Mouse (Mus musculus): ENCODE measurements around the gene Homez. TPM values are rescaled to one million over a fixed set of nuclear protein-coding genes. Genes with fewer than 3 reads are reported as not detected.

The Homez gene
- polyA plus RNA-seq, 1 experiment from 2014 or later, result 11.2 TPM

DNA sequence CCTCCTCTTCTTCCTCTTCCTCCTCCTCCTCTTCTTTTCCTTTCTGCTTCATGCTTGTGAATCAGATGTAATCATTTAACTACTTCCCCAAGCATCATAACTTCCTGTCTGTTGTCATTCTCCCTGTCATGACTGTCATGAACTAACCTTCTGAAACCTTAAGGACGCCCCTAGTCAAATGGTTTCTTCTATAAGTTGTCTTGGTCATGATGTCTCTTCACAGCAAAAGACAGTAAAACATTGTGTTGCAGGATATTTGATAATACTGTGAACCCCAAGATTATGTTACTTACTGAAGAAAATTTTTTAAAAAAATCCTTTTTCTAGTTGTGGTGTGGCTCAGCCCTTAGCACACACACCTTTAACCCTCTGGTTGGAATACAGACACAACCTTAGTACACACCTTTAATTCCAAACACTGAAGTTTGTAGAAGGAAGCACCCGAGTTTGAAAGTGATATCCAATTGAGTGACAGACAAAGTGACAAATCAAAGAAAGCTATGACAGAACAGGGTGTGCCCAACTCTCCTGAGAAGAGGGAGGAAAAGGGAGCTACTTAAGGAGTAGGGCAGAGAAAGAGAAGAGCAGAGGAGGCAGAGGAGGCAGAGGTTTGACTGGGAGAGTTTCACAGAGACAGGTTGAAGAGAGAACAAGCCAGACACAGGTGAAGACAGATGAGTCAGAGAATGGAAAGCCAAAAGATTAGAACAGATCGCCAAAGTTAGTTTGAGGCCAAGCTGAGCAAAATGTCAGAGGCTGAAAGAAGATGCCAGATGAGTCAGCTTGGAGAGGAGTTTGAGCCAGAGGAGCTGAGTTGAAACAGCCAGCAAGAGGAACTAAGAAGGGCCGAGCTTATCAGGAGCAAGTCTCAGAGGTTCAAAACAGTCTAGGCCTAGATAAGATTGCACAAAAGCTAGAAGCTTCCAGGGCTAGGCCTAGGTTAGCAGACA, 61.8 kb downstream of the Homez start:
- Histone ChIP-seq H3K9ac (ENCODE audit: low read depth, low read length) (no peak overlapping the region), H3K36me3 (ENCODE audit: control insufficient read depth, insufficient read depth, low read length) (no peaks in the 10 kb centered on the region), H3K4me2 (ENCODE audit: low read length) (no peak overlapping the region), H3K27ac (ENCODE audit: low read depth, low read length) (no peak overlapping the region), H3K4me3 (ENCODE audit: low read length) (no peak overlapping the region), H3K9me3 (ENCODE audit: control insufficient read depth, low read length) (no peaks in the 10 kb centered on the region), H3K27me3 (replicated peaks; ENCODE audit: control insufficient read depth, insufficient read depth, low read length) (no peaks in the 10 kb centered on the region), H3K4me1 (ENCODE audit: control insufficient read depth, insufficient read depth, low read depth, low read length) (no peaks in the 10 kb centered on the region)
- 72% methylated on average over 4 of the region's 4 CpGs for WGBS
- ATAC-seq, result no peak

DNA sequence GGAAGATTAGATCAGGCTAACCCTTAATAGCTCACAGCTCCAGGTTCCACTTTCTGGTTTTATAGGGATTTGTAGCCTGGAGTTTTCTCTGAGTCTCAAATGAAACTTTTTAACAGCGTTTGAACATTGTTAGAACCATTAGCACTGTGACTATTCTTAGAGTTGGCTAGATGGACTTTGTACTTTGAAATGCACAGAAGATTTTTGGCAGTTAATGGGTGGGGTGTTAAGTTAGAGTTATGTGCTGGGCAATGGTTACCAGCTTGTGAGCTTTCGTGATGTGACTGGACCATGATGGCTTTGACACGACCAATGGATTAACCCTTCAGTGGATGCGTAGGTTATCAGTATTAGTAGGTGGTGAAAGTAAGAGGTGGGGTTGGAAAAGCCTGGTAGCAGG, 64.6 kb downstream of the Homez start:
- no peak overlapping the region for H3K4me3 ChIP-seq (ENCODE audit: low read length)
- H3K27ac ChIP-seq (ENCODE audit: low read depth, low read length), result no peak overlapping the region
- no peak overlapping the region for H3K9ac ChIP-seq (ENCODE audit: low read depth, low read length)
- no peaks in the 10 kb centered on the region for H3K36me3 ChIP-seq (ENCODE audit: control insufficient read depth, insufficient read depth, low read length)
- no peaks in the 10 kb centered on the region for H3K9me3 ChIP-seq (ENCODE audit: control insufficient read depth, low read length)
- no peak for ATAC-seq
- H3K27me3 ChIP-seq (replicated peaks; ENCODE audit: control insufficient read depth, insufficient read depth, low read length), result no peaks in the 10 kb centered on the region
- H3K4me2 ChIP-seq (ENCODE audit: low read length), result no peak overlapping the region
- no peaks in the 10 kb centered on the region for H3K4me1 ChIP-seq (ENCODE audit: control insufficient read depth, insufficient read depth, low read depth, low read length)
- 89% methylated on average over 4 of the region's 4 CpGs for whole genome bisulfite sequencing

Other genes starting within 250 kb of the Homez start
- 0.16 and 0.37 TPM in 2 replicates for gene Psmb11, start 249.5 kb downstream of the Homez start, polyA plus RNA-seq (2015; fragmentation: Nextera tagmentation; extraction: Ambion mirVana)
- not detected in 2 replicates for gene Gm17606, start 230.0 kb downstream of the Homez start, polyA plus RNA-seq (2015; fragmentation: Nextera tagmentation; extraction: Ambion mirVana)
- 9.5 and 10.3 TPM in 2 replicates for gene Cdh24, start 229.6 kb downstream of the Homez start, polyA plus RNA-seq (2015; fragmentation: Nextera tagmentation; extraction: Ambion mirVana)
- 68.2 and 69.1 TPM in 2 replicates for gene 1700123O20Rik, start 184.7 kb downstream of the Homez start, polyA plus RNA-seq (2015; fragmentation: Nextera tagmentation; extraction: Ambion mirVana)
- gene Acin1, start 184.0 kb downstream of the Homez start, polyA plus RNA-seq (2015; fragmentation: Nextera tagmentation; extraction: Ambion mirVana), result 89.5 and 98.2 TPM in 2 replicates
- gene Gm29776, start 172.1 kb downstream of the Homez start, polyA plus RNA-seq (2015; fragmentation: Nextera tagmentation; extraction: Ambion mirVana), result 0.28 and 0.34 TPM in 2 replicates
- gene Cebpe, start 158.8 kb downstream of the Homez start, polyA plus RNA-seq (2015; fragmentation: Nextera tagmentation; extraction: Ambion mirVana), result not detected in 2 replicates
- 8.6 and 11.2 TPM in 2 replicates for gene Slc7a8, start 89.0 kb downstream of the Homez start, polyA plus RNA-seq (2015; fragmentation: Nextera tagmentation; extraction: Ambion mirVana)
- gene Rnf212b, start 56.8 kb downstream of the Homez start, polyA plus RNA-seq (2015; fragmentation: Nextera tagmentation; extraction: Ambion mirVana), result 0.20 TPM in 1 of 2 replicates, not detected in the other
- 4.1 and 5.3 TPM in 2 replicates for gene Ppp1r3e, start 6.6 kb upstream of the Homez start, polyA plus RNA-seq (2015; fragmentation: Nextera tagmentation; extraction: Ambion mirVana)
- gene Bcl2l2, start 12.4 kb upstream of the Homez start, polyA plus RNA-seq (2015; fragmentation: Nextera tagmentation; extraction: Ambion mirVana), result 4.8 and 5.9 TPM in 2 replicates
- 0.14 TPM in 1 of 2 replicates, not detected in the other for gene Gm20521, start 12.5 kb upstream of the Homez start, polyA plus RNA-seq (2015; fragmentation: Nextera tagmentation; extraction: Ambion mirVana)
- 127 and 130 TPM in 2 replicates for gene Pabpn1, start 21.5 kb upstream of the Homez start, polyA plus RNA-seq (2015; fragmentation: Nextera tagmentation; extraction: Ambion mirVana)
- 254 and 275 TPM in 2 replicates for gene Slc22a17, start 42.2 kb upstream of the Homez start, polyA plus RNA-seq (2015; fragmentation: Nextera tagmentation; extraction: Ambion mirVana)
- gene Efs, start 55.2 kb upstream of the Homez start, polyA plus RNA-seq (2015; fragmentation: Nextera tagmentation; extraction: Ambion mirVana), result 14.2 and 15.5 TPM in 2 replicates
- 1.3 TPM in 2 replicates for gene Il25, start 61.7 kb upstream of the Homez start, polyA plus RNA-seq (2015; fragmentation: Nextera tagmentation; extraction: Ambion mirVana)
- 17.0 and 28.5 TPM in 2 replicates for gene Cmtm5, start 65.3 kb upstream of the Homez start, polyA plus RNA-seq (2015; fragmentation: Nextera tagmentation; extraction: Ambion mirVana)
- 1.6 and 1.8 TPM in 2 replicates for gene Myh6, start 96.0 kb upstream of the Homez start, polyA plus RNA-seq (2015; fragmentation: Nextera tagmentation; extraction: Ambion mirVana)
- not detected in 2 replicates for gene Gm17428, start 106.0 kb upstream of the Homez start, polyA plus RNA-seq (2015; fragmentation: Nextera tagmentation; extraction: Ambion mirVana)
- 8.5 and 10.6 TPM in 2 replicates for gene Myh7, start 123.7 kb upstream of the Homez start, polyA plus RNA-seq (2015; fragmentation: Nextera tagmentation; extraction: Ambion mirVana)
- 48.2 and 50.6 TPM in 2 replicates for gene Ngdn, start 144.5 kb upstream of the Homez start, polyA plus RNA-seq (2015; fragmentation: Nextera tagmentation; extraction: Ambion mirVana)
- 18.4 and 20.5 TPM in 2 replicates for gene Zfhx2, start 221.4 kb upstream of the Homez start, polyA plus RNA-seq (2015; fragmentation: Nextera tagmentation; extraction: Ambion mirVana)
- 34.4 and 36.1 TPM in 2 replicates for gene Thtpa, start 223.8 kb upstream of the Homez start, polyA plus RNA-seq (2015; fragmentation: Nextera tagmentation; extraction: Ambion mirVana)
- gene Ap1g2, start 235.6 kb upstream of the Homez start, polyA plus RNA-seq (2015; fragmentation: Nextera tagmentation; extraction: Ambion mirVana), result 6.9 and 7.7 TPM in 2 replicates
- gene Jph4, start 246.0 kb upstream of the Homez start, polyA plus RNA-seq (2015; fragmentation: Nextera tagmentation; extraction: Ambion mirVana), result 31.8 and 32.3 TPM in 2 replicates